Mouse (Mus musculus) forebrain, embryonic 12.5 days (tissue): ENCODE results near the gene Ctsf. TPM values are rescaled to one million over a fixed set of nuclear protein-coding genes. Genes with fewer than 3 reads are reported as not detected.
"Not testable (repeated sequence)": the region's sequence is repeated elsewhere in the genome, so short reads cannot be mapped to it uniquely, and the experiment has no call there.

ENCODE experiments used
- ATAC-seq: fragments of 200-750 bp; cut with Nextera tagmentation; 2 replicates; pipeline ENCODE4 v1.8.0; 2017; ENCODE audit warnings: moderate TSS enrichment; ENCODE audit not compliant: low FRiP score
- H3K27ac ChIP-seq: fragments of 300-500 bp; sonication (generic); 2 replicates; pipeline ENCODE4 v1.5.1; 2016; ENCODE audit warnings: mild to moderate bottlenecking
- H3K27me3 ChIP-seq: fragments of 300-500 bp; sonication (generic); 2 replicates; pipeline ENCODE4 v1.6.1; 2016; ENCODE audit warnings: mild to moderate bottlenecking
- H3K36me3 ChIP-seq: fragments of 300-500 bp; sonication (generic); replicated peaks from 2 replicates; pipeline ENCODE4 v1.6.1; 2016; ENCODE audit warnings: mild to moderate bottlenecking
- H3K4me1 ChIP-seq: fragments of 300-500 bp; sonication (generic); 2 replicates; pipeline ENCODE4 v1.6.1; 2016
- H3K4me2 ChIP-seq: fragments of 300-500 bp; sonication (generic); 2 replicates; pipeline ENCODE4 v1.6.1; 2016; ENCODE audit warnings: mild to moderate bottlenecking, moderate library complexity
- H3K4me3 ChIP-seq: fragments of 300-500 bp; sonication (generic); replicated peaks from 2 replicates; pipeline ENCODE4 v1.5.1; 2016; ENCODE audit warnings: mild to moderate bottlenecking
- H3K9ac ChIP-seq: fragments of 300-500 bp; sonication (generic); 2 replicates; pipeline ENCODE4 v1.6.1; 2016; ENCODE audit warnings: mild to moderate bottlenecking
- H3K9me3 ChIP-seq: fragments of 300-500 bp; sonication (generic); 2 replicates; pipeline ENCODE4 v1.6.1; 2016
- WGBS: fragments of 180-500 bp; shearing (Covaris S2); methylation state at CpG from one replicate; pipeline ENCODE4 v1.1.7; 2016; 5-methylcytosine and 5-hydroxymethylcytosine counted together
- polyA plus RNA-seq: library from polyadenylated mRNA; unstranded; fragments of >200 nt; fragmentation: Nextera tagmentation; extraction: Ambion mirVana; gene quantifications from 2 replicates; pipeline ENCODE4 v1.2.1, GENCODE M21; 2016

Gene Ctsf
- polyA plus RNA-seq, 1 experiment from 2014 or later, result 30.0 TPM

DNA sequence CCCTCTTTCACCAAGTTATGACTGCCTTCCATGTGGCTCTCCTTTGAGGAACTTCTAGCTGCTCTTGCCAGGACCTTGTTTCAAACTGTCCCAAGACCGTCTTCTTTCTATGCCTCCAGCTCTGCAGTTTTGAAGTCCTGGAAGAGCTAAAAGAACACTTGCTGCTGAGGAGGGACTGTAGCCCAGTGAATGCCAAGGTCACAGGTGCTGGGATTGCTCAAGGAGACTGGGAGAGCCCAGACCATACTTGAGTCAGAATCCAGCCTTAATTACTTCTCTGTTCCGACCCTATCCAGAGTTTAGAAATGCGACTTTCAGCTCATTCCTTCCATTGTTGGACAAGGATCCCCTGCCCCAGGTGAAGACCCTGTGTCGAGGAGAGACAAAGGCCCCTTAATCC, 1.0 kb downstream of the Ctsf start:
- Histone ChIP-seq H3K27ac (no peak overlapping the region), H3K36me3 (no peaks in the 10 kb centered on the region; the same call in 1 of the 2 replicates), H3K9ac (no peak overlapping the region), H3K4me3 (no peak overlapping the region), H3K4me2 (peak overlapping the region; percentile 99), H3K4me1 (peaks cover 15% of the 10 kb centered on the region), H3K9me3 (no peaks in the 10 kb centered on the region), H3K27me3 (peaks cover 12% of the 10 kb centered on the region; the same call in 1 of the 2 replicates)
- WGBS, result 48% methylated on average over 4 of the region's 4 CpGs
- no peak for ATAC-seq

- peaks cover 15% of the 10 kb centered on the region for H3K27me3 ChIP-seq
- no peak overlapping the region for H3K9ac ChIP-seq
- H3K4me3 ChIP-seq, result no peak overlapping the region
- H3K9me3 ChIP-seq, result no peaks in the 10 kb centered on the region
- WGBS, result 77% methylated on average over 6 of the region's 6 CpGs
- peaks cover 15% of the 10 kb centered on the region for H3K4me1 ChIP-seq
- no peak for ATAC-seq
- no peak overlapping the region for H3K27ac ChIP-seq
- H3K36me3 ChIP-seq, result no peaks in the 10 kb centered on the region; the same call in 1 of the 2 replicates
- no peak overlapping the region for H3K4me2 ChIP-seq
These were observed 4.2 kb downstream of the Ctsf start for GRCm38 (mm10) chr19:4859081-4859480.

DNA sequence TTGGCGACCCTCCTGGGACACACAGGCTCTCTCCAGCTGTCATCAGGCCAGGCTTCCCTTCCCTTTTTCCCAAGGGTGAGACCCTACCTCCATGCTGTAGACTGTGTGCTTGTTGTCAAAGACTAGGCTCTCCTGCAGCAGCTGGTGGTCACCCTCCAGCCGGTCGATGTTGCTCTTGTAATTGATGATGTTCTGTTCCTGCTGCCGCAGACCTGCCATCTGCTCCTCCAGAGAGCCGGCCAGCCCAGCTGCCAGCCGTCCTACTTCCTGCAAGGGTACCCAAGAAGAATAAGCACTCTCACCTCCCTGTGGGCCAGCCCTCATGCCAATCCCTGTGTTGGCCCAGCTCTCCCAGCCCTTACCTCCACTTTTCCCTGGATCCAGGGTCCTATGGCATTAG, 8.1 kb downstream of the Ctsf start:
- H3K27me3 ChIP-seq, result peaks cover 21% of the 10 kb centered on the region; the same call in 1 of the 2 replicates
- H3K4me3 ChIP-seq, result no peak overlapping the region
- no peaks in the 10 kb centered on the region for H3K9me3 ChIP-seq
- H3K4me2 ChIP-seq, result no peak overlapping the region
- H3K4me1 ChIP-seq, result peaks cover 5% of the 10 kb centered on the region; the same call in 1 of the 2 replicates
- no peaks in the 10 kb centered on the region; the same call in 1 of the 2 replicates for H3K36me3 ChIP-seq
- 91% methylated on average over 6 of the region's 6 CpGs for WGBS
- H3K27ac ChIP-seq, result no peak overlapping the region
- ATAC-seq, result no peak
- H3K9ac ChIP-seq, result no peak overlapping the region

- H3K27ac ChIP-seq, result no peak overlapping the region
- ATAC-seq, result no peak
- H3K4me1 ChIP-seq, result peaks cover 5% of the 10 kb centered on the region; the same call in 1 of the 2 replicates
- H3K4me3 ChIP-seq, result no peak overlapping the region
- H3K4me2 ChIP-seq, result peak overlapping the region; percentile 25; the same call in 1 of the 2 replicates
- H3K9me3 ChIP-seq, result no peaks in the 10 kb centered on the region
- no peak overlapping the region for H3K9ac ChIP-seq
- 11% methylated on average over 17 of the region's 17 CpGs for WGBS
- no peaks in the 10 kb centered on the region; the same call in 1 of the 2 replicates for H3K36me3 ChIP-seq
- H3K27me3 ChIP-seq, result peaks cover 21% of the 10 kb centered on the region; the same call in 1 of the 2 replicates
These were observed 10.2 kb downstream of the Ctsf start for GRCm38 (mm10) chr19:4865147-4865546.

- Histone ChIP-seq H3K4me1 (peaks cover 15% of the 10 kb centered on the region), H3K27me3 (peaks cover 12% of the 10 kb centered on the region)
- H3K36me3 ChIP-seq, ATAC-seq, H3K9me3 ChIP-seq, H3K27ac ChIP-seq, H3K9ac ChIP-seq, H3K4me2 ChIP-seq, H3K4me3 ChIP-seq: not testable (repeated sequence)
- 89% methylated on average over 1 of the region's 1 CpGs for WGBS
These were observed 19.7 kb downstream of the Ctsf start for GRCm38 (mm10) chr19:4874613-4875012.

GRCm38 (mm10) chr19:4876241-4876640, 21.3 kb downstream of the Ctsf start:
- Histone ChIP-seq H3K9ac (no peak overlapping the region), H3K9me3 (no peaks in the 10 kb centered on the region), H3K4me2 (no peak overlapping the region), H3K27me3 (peaks cover 12% of the 10 kb centered on the region), H3K4me3 (no peak overlapping the region), H3K36me3 (no peaks in the 10 kb centered on the region), H3K4me1 (peaks cover 22% of the 10 kb centered on the region), H3K27ac (no peak overlapping the region)
- ATAC-seq, result no peak
- WGBS, result 70% methylated on average over 3 of the region's 4 CpGs

DNA sequence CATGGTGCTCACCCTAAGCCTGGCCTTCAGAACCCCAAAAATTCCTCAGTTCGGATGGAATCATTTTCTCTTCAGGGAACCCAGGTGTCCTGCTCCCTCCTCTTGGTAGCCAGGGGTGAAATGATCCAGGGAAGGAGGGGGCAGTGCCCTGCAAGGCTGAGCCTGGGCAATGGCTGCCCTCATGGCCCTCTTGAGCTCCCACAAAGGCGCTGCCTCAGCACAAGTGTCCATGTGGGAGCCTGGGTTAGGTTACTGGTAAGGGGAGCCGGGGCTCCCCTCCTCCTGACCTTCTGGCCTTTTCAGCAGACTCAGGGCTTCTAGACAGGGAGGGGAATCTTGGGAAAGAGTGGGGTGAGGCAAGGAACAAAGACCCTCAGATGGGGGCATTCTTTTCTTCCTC, 21.8 kb downstream of the Ctsf start:
- no peak overlapping the region for H3K4me3 ChIP-seq
- 61% methylated on average over 3 of the region's 3 CpGs for WGBS

GRCm38 (mm10) chr19:4877785-4878184, 22.9 kb downstream of the Ctsf start, which contains the start of gene Actn3:
TSS of gene Actn3 (minus strand) at chr19:4877909.
- ATAC-seq, result no peak
- H3K4me2 ChIP-seq, result peak within 1 kb of the TSS; percentile 98
- H3K9ac ChIP-seq, result peak within 1 kb of the TSS; percentile 85
- no peaks in the 10 kb centered on the region for H3K9me3 ChIP-seq
- H3K36me3 ChIP-seq, result no peaks in the 10 kb centered on the region
- 4% methylated on average over 17 of the region's 17 CpGs for WGBS
- peak within 1 kb of the TSS; percentile 63; the same call in 1 of the 2 replicates for H3K27ac ChIP-seq
- peaks cover 12% of the 10 kb centered on the region for H3K27me3 ChIP-seq
- H3K4me3 ChIP-seq, result peak within 1 kb of the TSS; percentile 95
- peaks cover 22% of the 10 kb centered on the region for H3K4me1 ChIP-seq

More for the DNA sequence above, 21.8 kb downstream of the Ctsf start:
- peaks cover 12% of the 10 kb centered on the region for H3K27me3 ChIP-seq
- H3K4me2 ChIP-seq, result no peak overlapping the region
- no peak for ATAC-seq
- no peaks in the 10 kb centered on the region for H3K36me3 ChIP-seq
- H3K9me3 ChIP-seq, result no peaks in the 10 kb centered on the region
- no peak overlapping the region for H3K27ac ChIP-seq
- H3K9ac ChIP-seq, result no peak overlapping the region
- H3K4me1 ChIP-seq, result peaks cover 22% of the 10 kb centered on the region

- Histone ChIP-seq H3K4me2 (peak within 1 kb of the TSS; percentile 98), H3K36me3 (no peaks in the 10 kb centered on the region), H3K9ac (peak within 1 kb of the TSS; percentile 85), H3K27ac (peak within 1 kb of the TSS; percentile 63; the same call in 1 of the 2 replicates), H3K4me3 (peak within 1 kb of the TSS; percentile 95), H3K4me1 (peaks cover 22% of the 10 kb centered on the region), H3K9me3 (no peaks in the 10 kb centered on the region), H3K27me3 (peaks cover 12% of the 10 kb centered on the region)
- 2% methylated on average over 52 of the region's 52 CpGs for WGBS
- ATAC-seq, result peak; percentile 98
These were observed 23.7 kb downstream of the Ctsf start, which contains the start of gene Zdhhc24 for GRCm38 (mm10) chr19:4878405-4879323. TSS of gene Zdhhc24 (plus strand) at chr19:4878668.

- Histone ChIP-seq H3K4me3 (peak overlapping the region; percentile 95), H3K9ac (peak overlapping the region; percentile 85), H3K9me3 (no peaks in the 10 kb centered on the region), H3K4me2 (peak overlapping the region; percentile 98), H3K27me3 (peaks cover 12% of the 10 kb centered on the region), H3K4me1 (peaks cover 22% of the 10 kb centered on the region), H3K27ac (no peak overlapping the region), H3K36me3 (no peaks in the 10 kb centered on the region)
- WGBS, result 68% methylated on average over 10 of the region's 10 CpGs
- ATAC-seq, result no peak
These were observed 24.4 kb downstream of the Ctsf start for GRCm38 (mm10) chr19:4879324-4879703.

GRCm38 (mm10) chr19:4883961-4884360, 29.0 kb downstream of the Ctsf start:
- no peak for ATAC-seq
- H3K27ac ChIP-seq, result no peak overlapping the region
- no peaks in the 10 kb centered on the region for H3K27me3 ChIP-seq
- no peaks in the 10 kb centered on the region for H3K9me3 ChIP-seq
- no peak overlapping the region for H3K4me2 ChIP-seq
- H3K4me1 ChIP-seq, result peaks cover 12% of the 10 kb centered on the region
- H3K4me3 ChIP-seq, result no peak overlapping the region
- no peaks in the 10 kb centered on the region for H3K36me3 ChIP-seq
- no peak overlapping the region for H3K9ac ChIP-seq
- WGBS, result 82% methylated on average over 4 of the region's 4 CpGs

DNA sequence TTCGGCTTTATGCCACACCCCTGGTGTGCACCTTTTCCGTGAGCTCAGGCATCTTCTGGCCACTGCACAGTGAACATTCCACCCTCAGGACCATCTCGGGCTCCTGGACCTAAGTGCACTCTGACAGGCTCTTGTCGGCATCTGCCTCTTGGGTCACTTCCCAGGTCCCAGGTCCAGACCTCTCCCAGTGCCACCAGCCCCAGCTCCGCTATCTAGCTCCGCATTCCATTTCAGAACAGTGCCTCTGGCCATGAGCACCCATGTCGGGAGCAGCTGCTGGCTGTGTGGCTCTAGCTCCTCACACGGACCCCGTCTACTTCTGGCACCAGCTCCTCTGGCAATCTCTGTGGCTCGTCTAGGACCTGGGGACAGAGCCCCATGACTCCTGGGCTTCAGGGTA, 34.9 kb downstream of the Ctsf start:
- ATAC-seq, result no peak
- Histone ChIP-seq H3K27ac (no peak overlapping the region), H3K36me3 (peaks cover 37% of the 10 kb centered on the region), H3K9ac (no peak overlapping the region), H3K4me3 (no peak overlapping the region), H3K27me3 (no peaks in the 10 kb centered on the region), H3K9me3 (no peaks in the 10 kb centered on the region), H3K4me1 (no peaks in the 10 kb centered on the region; the same call in 1 of the 2 replicates), H3K4me2 (no peak overlapping the region)
- 88% methylated on average over 10 of the region's 10 CpGs for WGBS
